Mouse (Mus musculus): ENCODE data around the gene Chrng. TPM values are rescaled to one million over a fixed set of nuclear protein-coding genes. Genes with fewer than 3 reads are reported as not detected.

Chrng gene
- polyA plus RNA-seq, 1 experiment from 2014 or later = not detected

DNA sequence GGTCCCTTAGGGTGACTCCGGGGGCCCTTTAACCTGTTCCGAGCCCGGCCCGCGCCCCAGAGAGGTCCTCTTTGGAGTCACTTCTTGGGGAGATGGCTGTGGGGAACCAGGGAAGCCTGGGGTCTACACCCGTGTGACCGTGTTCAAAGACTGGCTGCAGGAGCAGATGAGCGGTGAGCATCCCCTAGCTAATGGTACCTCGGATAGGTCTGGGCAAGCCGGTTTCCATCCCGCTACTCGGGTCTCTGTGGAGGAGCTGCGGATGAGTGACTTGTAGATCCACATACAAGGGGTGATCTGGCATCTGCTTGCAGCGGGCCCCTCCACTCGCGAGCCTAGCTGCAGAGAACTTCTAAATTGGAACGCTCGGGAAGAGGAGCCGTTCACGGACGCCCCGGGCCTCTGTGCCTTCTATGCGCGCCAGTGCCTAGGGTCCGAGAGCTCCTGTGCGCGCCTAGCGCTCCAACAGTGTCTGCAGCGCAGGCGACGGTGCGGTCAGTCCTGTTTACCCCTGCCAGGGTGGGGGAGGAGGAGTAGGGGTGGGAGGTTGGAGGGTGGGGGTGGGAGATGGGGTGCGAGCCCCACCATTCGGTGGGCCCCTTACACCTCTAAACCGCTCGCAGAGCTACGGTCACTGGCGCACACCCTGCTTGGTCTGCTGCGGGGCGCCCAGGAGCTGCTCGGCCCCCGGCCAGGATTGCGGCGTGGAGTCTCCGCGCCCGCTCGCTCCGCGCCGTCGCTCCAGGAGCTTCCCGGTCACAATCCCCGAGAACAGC, 18.0 kb upstream of the Chrng start:
- H3K9ac ChIP-seq (replicated peaks; ENCODE audit: low read length) = peak overlapping the region; percentile 39
- H3K4me2 ChIP-seq (ENCODE audit: low read length) = peak overlapping the region; percentile 76
- no peaks in the 10 kb centered on the region for H3K36me3 ChIP-seq (ENCODE audit: control insufficient read depth, insufficient read depth, low read length)
- 1% methylated on average over 54 of the region's 54 CpGs for WGBS
- H3K9me3 ChIP-seq (ENCODE audit: control insufficient read depth, low read length) = no peaks in the 10 kb centered on the region
- DNase-seq = peak; percentile 45
- H3K4me3 ChIP-seq (replicated peaks; ENCODE audit: low read depth, low read length) = peak overlapping the region; percentile 46
- peaks cover 3% of the 10 kb centered on the region; the same call in 1 of the 2 replicates for H3K4me1 ChIP-seq (ENCODE audit: control insufficient read depth, insufficient read depth, low read length)
- H3K27ac ChIP-seq (replicated peaks; ENCODE audit: low read depth, low read length) = no peak overlapping the region
- peak; percentile 49; the same call in 1 of the 2 replicates for ATAC-seq (ENCODE audit: low FRiP score, low TSS enrichment)
- peaks cover 33% of the 10 kb centered on the region for H3K27me3 ChIP-seq (ENCODE audit: control insufficient read depth, insufficient read depth, low read length)

DNA sequence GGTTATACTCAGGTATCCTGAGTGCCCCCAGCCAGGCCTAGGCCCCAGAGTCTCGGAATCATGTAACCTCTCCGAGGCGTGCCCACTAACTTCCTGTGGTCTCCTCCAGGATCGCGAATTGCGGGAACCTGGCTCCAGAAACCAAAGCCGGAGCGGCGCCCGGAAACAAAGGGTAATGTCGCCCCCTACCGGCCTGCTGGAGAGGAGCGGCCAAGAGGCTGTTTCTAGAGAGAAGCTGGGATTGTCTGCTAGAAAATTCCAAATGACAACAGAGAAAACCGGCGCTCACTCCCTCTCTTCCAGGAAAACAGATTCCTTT, 17.5 kb upstream of the Chrng start:
- ATAC-seq (ENCODE audit: low FRiP score, low TSS enrichment) (peak; percentile 35; the same call in 1 of the 2 replicates), DNase-seq (peak; percentile 93)
- H3K4me3 ChIP-seq (replicated peaks; ENCODE audit: low read depth, low read length) = peak overlapping the region; percentile 46
- peaks cover 33% of the 10 kb centered on the region for H3K27me3 ChIP-seq (ENCODE audit: control insufficient read depth, insufficient read depth, low read length)
- WGBS = under 1% methylated on average over 15 of the region's 15 CpGs
- H3K9me3 ChIP-seq (ENCODE audit: control insufficient read depth, low read length) = no peaks in the 10 kb centered on the region
- no peaks in the 10 kb centered on the region for H3K36me3 ChIP-seq (ENCODE audit: control insufficient read depth, insufficient read depth, low read length)
- peak overlapping the region; percentile 76 for H3K4me2 ChIP-seq (ENCODE audit: low read length)
- H3K9ac ChIP-seq (replicated peaks; ENCODE audit: low read length) = peak overlapping the region; percentile 39
- H3K27ac ChIP-seq (replicated peaks; ENCODE audit: low read depth, low read length) = no peak overlapping the region
- peaks cover 3% of the 10 kb centered on the region; the same call in 1 of the 2 replicates for H3K4me1 ChIP-seq (ENCODE audit: control insufficient read depth, insufficient read depth, low read length)

- no peak for DNase-seq
- no peak within 1 kb of the TSS for H3K4me2 ChIP-seq (ENCODE audit: low read length)
- H3K4me3 ChIP-seq (replicated peaks; ENCODE audit: low read depth, low read length) = no peak within 1 kb of the TSS
- no peak within 1 kb of the TSS for H3K27ac ChIP-seq (replicated peaks; ENCODE audit: low read depth, low read length)
- ATAC-seq (ENCODE audit: low FRiP score, low TSS enrichment) = no peak
- no peaks in the 10 kb centered on the region for H3K9me3 ChIP-seq (ENCODE audit: control insufficient read depth, low read length)
- no peaks in the 10 kb centered on the region for H3K36me3 ChIP-seq (ENCODE audit: control insufficient read depth, insufficient read depth, low read length)
- 44% methylated on average over 4 of the region's 4 CpGs for WGBS
- no peak within 1 kb of the TSS for H3K9ac ChIP-seq (replicated peaks; ENCODE audit: low read length)
- H3K27me3 ChIP-seq (ENCODE audit: control insufficient read depth, insufficient read depth, low read length) = peaks cover 15% of the 10 kb centered on the region
- no peaks in the 10 kb centered on the region; the same call in 1 of the 2 replicates for H3K4me1 ChIP-seq (ENCODE audit: control insufficient read depth, insufficient read depth, low read length)
Measured at GRCm38 (mm10) chr1:87190429-87190828, 14.0 kb upstream of the Chrng start, which contains the start of gene Chrnd. Gene Chrnd (plus strand): TSS chr1:87190607.

GRCm38 (mm10) chr1:87197296-87197695, 7.2 kb upstream of the Chrng start:
- Histone ChIP-seq H3K4me2 (ENCODE audit: low read length) (no peak overlapping the region), H3K9me3 (ENCODE audit: control insufficient read depth, low read length) (no peaks in the 10 kb centered on the region), H3K4me1 (ENCODE audit: control insufficient read depth, insufficient read depth, low read length) (no peaks in the 10 kb centered on the region), H3K4me3 (replicated peaks; ENCODE audit: low read depth, low read length) (no peak overlapping the region), H3K27ac (replicated peaks; ENCODE audit: low read depth, low read length) (no peak overlapping the region), H3K27me3 (ENCODE audit: control insufficient read depth, insufficient read depth, low read length) (no peaks in the 10 kb centered on the region), H3K36me3 (ENCODE audit: control insufficient read depth, insufficient read depth, low read length) (no peaks in the 10 kb centered on the region), H3K9ac (replicated peaks; ENCODE audit: low read length) (no peak overlapping the region)
- ATAC-seq (ENCODE audit: low FRiP score, low TSS enrichment) = no peak
- no peak for DNase-seq
- 82% methylated on average over 9 of the region's 9 CpGs for WGBS

DNA sequence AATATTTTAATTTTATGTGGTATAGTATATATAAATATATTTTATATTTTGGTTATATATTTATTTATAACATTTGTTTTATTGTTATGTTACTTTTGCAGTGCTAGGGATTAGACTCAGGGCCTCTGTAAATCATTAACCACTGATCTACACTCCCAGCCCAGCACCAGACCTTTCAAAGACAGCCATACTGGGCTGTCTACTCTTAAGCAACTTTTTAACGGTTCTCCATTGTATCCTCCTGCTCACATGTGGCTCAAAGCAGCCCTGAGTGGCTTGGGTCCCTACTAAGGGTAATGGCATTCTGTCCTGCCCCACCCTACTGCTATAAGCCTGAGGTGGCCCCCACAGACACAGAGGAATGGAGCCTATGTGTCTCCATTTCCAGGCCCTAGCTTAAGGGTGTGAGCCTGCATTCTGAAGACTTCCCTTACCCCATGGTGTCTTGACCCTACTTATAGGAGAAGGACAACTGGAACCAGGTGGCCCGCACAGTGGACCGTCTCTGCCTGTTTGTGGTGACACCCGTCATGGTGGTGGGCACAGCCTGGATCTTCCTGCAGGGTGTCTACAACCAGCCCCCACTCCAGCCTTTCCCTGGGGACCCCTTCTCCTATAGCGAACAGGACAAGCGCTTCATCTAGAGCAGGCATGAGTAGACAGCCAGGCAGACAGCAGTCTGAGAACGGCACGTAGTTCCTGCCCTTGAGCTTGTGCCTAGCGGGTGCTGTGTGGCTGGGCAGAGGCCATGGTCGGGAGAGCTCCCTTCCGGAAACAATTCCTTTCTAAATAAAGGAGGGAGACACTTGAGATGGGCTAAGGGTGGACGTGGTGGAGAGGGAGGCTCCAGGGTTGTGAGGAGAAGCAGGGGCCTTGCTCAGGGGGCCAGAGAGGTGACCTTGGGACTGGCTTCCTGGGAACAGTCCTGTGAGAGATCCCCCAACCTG, 6.1 kb upstream of the Chrng start:
- H3K9ac ChIP-seq (replicated peaks; ENCODE audit: low read length) = no peak overlapping the region
- no peaks in the 10 kb centered on the region for H3K4me1 ChIP-seq (ENCODE audit: control insufficient read depth, insufficient read depth, low read length)
- no peaks in the 10 kb centered on the region for H3K27me3 ChIP-seq (ENCODE audit: control insufficient read depth, insufficient read depth, low read length)
- no peak overlapping the region for H3K4me2 ChIP-seq (ENCODE audit: low read length)
- 80% methylated on average over 12 of the region's 12 CpGs for WGBS
- DNase-seq (no peak), ATAC-seq (ENCODE audit: low FRiP score, low TSS enrichment) (no peak)
- H3K27ac ChIP-seq (replicated peaks; ENCODE audit: low read depth, low read length) = no peak overlapping the region
- no peaks in the 10 kb centered on the region for H3K36me3 ChIP-seq (ENCODE audit: control insufficient read depth, insufficient read depth, low read length)
- H3K9me3 ChIP-seq (ENCODE audit: control insufficient read depth, low read length) = no peaks in the 10 kb centered on the region
- no peak overlapping the region for H3K4me3 ChIP-seq (replicated peaks; ENCODE audit: low read depth, low read length)

- no peaks in the 10 kb centered on the region for H3K36me3 ChIP-seq (ENCODE audit: control insufficient read depth, insufficient read depth, low read length)
- no peak overlapping the region for H3K4me3 ChIP-seq (replicated peaks; ENCODE audit: low read depth, low read length)
- no peaks in the 10 kb centered on the region for H3K9me3 ChIP-seq (ENCODE audit: control insufficient read depth, low read length)
- ATAC-seq (ENCODE audit: low FRiP score, low TSS enrichment) (no peak), DNase-seq (no peak)
- H3K27ac ChIP-seq (replicated peaks; ENCODE audit: low read depth, low read length) = no peak overlapping the region
- WGBS = 70% methylated on average over 2 of the region's 2 CpGs
- H3K4me2 ChIP-seq (ENCODE audit: low read length) = no peak overlapping the region
- 0 out of 2 replicates have a peak, but pooled peaks cover 3% of the 10 kb centered on the region for H3K27me3 ChIP-seq (ENCODE audit: control insufficient read depth, insufficient read depth, low read length)
- H3K4me1 ChIP-seq (ENCODE audit: control insufficient read depth, insufficient read depth, low read length) = no peaks in the 10 kb centered on the region
- H3K9ac ChIP-seq (replicated peaks; ENCODE audit: low read length) = no peak overlapping the region
Measured at GRCm38 (mm10) chr1:87200811-87201210, 3.6 kb upstream of the Chrng start.

GRCm38 (mm10) chr1:87201848-87202247, 2.6 kb upstream of the Chrng start:
- no peak for DNase-seq
- Histone ChIP-seq H3K9ac (replicated peaks; ENCODE audit: low read length) (no peak overlapping the region), H3K4me2 (ENCODE audit: low read length) (no peak overlapping the region), H3K9me3 (ENCODE audit: control insufficient read depth, low read length) (no peaks in the 10 kb centered on the region), H3K4me1 (ENCODE audit: control insufficient read depth, insufficient read depth, low read length) (no peaks in the 10 kb centered on the region), H3K4me3 (replicated peaks; ENCODE audit: low read depth, low read length) (no peak overlapping the region), H3K27me3 (ENCODE audit: control insufficient read depth, insufficient read depth, low read length) (0 out of 2 replicates have a peak, but pooled peaks cover 8% of the 10 kb centered on the region), H3K36me3 (ENCODE audit: control insufficient read depth, insufficient read depth, low read length) (no peaks in the 10 kb centered on the region), H3K27ac (replicated peaks; ENCODE audit: low read depth, low read length) (no peak overlapping the region)
- 47% methylated on average over 1 of the region's 1 CpGs for WGBS
- ATAC-seq (ENCODE audit: low FRiP score, low TSS enrichment) = no peak

DNA sequence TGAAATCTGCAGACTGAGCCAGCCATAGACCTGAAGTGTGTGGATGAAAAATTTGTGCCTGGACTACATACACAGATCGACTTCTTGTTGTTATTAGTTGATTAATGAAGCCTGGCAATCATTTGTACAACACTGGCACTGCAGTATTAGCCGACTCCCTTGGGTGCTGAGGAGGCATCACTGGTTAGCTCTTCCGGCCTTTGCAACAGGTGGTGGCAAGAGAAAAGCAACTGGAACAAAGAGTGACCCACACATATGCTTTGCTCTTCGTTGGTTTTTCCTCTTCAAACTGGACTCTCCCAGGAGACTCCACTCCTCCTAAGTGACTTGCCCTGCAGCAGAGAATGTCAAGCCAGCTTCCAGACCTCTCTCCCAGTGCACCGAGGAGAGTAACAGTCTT, 678 bp upstream of the Chrng start:
- 85% methylated on average over 5 of the region's 5 CpGs for WGBS
- no peak overlapping the region for H3K9ac ChIP-seq (replicated peaks; ENCODE audit: low read length)
- no peak for ATAC-seq (ENCODE audit: low FRiP score, low TSS enrichment)

More for the DNA sequence above, 678 bp upstream of the Chrng start:
- H3K27me3 ChIP-seq (ENCODE audit: control insufficient read depth, insufficient read depth, low read length) = 0 out of 2 replicates have a peak, but pooled peaks cover 8% of the 10 kb centered on the region
- no peak overlapping the region for H3K27ac ChIP-seq (replicated peaks; ENCODE audit: low read depth, low read length)
- no peaks in the 10 kb centered on the region for H3K36me3 ChIP-seq (ENCODE audit: control insufficient read depth, insufficient read depth, low read length)
- no peak overlapping the region for H3K4me2 ChIP-seq (ENCODE audit: low read length)
- no peaks in the 10 kb centered on the region for H3K9me3 ChIP-seq (ENCODE audit: control insufficient read depth, low read length)
- H3K4me1 ChIP-seq (ENCODE audit: control insufficient read depth, insufficient read depth, low read length) = no peaks in the 10 kb centered on the region
- H3K4me3 ChIP-seq (replicated peaks; ENCODE audit: low read depth, low read length) = no peak overlapping the region
- no peak for DNase-seq

Measured in midbrain, embryonic 14.5 days (tissue).